Mouse (Mus musculus) myocyte (in vitro differentiated cells): Measurements from ENCODE around the gene Cavin2.

Experiments
- CEBPB ChIP-seq: IDR thresholded peaks from 2 replicates; pipeline ENCODE4 v1.6.1; 2011; ENCODE audit warnings: mild to moderate bottlenecking, moderate library complexity; ENCODE audit not compliant: poor library complexity, insufficient read depth, severe bottlenecking
- E2F4 ChIP-seq: IDR thresholded peaks from one replicate; pipeline ENCODE4 v1.6.1; 2011; ENCODE audit warnings: mild to moderate bottlenecking, control low read depth, moderate library complexity; ENCODE audit not compliant: insufficient read depth
- MAX ChIP-seq: IDR thresholded peaks from one replicate; pipeline ENCODE4 v1.6.1; 2011; ENCODE audit warnings: low read depth, mild to moderate bottlenecking, control low read depth
- POLR2A ChIP-seq: IDR thresholded peaks from one replicate; pipeline ENCODE4 v1.6.1; 2011; ENCODE audit warnings: low read depth, mild to moderate bottlenecking, control low read depth, moderate library complexity; ENCODE audit not compliant: insufficient read length
- POLR2AphosphoS2 ChIP-seq: IDR thresholded peaks from one replicate; pipeline ENCODE4 v1.6.1; 2011; ENCODE audit warnings: low read depth, control low read depth; ENCODE audit not compliant: insufficient read length

DNA sequence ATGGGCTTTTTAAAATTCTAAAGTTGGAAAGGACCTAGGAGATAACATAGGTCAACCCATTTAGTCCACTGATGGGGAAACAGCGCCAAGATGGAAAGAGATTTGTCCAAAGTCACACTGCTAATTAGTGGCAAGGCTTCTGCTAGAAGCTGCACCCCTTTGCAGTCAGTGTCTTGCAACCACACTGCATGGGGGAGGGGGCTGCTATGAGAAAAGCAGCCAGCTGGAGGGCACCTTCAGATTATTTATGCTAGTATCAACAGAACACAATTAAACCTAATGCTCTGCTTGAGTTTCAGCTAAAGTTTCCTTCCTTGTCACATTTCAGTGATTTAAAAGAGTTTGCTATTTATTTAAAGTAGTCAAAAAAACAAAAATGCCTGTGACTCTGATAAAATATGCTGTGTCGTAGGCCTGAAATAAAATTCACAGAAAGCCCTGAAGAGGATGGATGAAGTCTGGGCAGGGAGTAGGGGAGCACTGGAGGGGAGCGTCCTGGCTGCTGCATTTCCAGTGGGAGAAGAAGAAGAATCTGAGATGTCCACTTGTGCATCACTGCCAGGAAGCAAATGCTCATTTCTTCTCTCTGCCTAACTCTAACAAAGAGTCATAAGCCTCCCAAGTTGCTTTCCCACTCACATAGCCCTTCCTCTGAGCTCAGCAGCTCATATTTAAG lies 47.5 kb upstream of the Cavin2 start:
- TF ChIP-seq POLR2A (no peak), E2F4 (no peak), POLR2AphosphoS2 (no peak), MAX (no peak), CEBPB (no peak)
